Mouse (Mus musculus): ENCODE data around the gene Klf16. TPM values are rescaled to one million over a fixed set of nuclear protein-coding genes. Genes with fewer than 3 reads are reported as not detected.

Gene Klf16
- 35.6 and 98.1 TPM in 2 replicates for polyA plus RNA-seq (2012; ENCODE audit: insufficient read depth, low replicate concordance)

GRCm38 (mm10) chr10:80577195-80578130 is at the start of gene Klf16:
Gene Klf16, minus strand, starts transcription at chr10:80577321.
- Histone ChIP-seq H3K4me3 (replicated peaks) (peak within 1 kb of the TSS; percentile 92), H3K9me3 (no peaks in the 10 kb centered on the region), H3K36me3 (replicated peaks; ENCODE audit: low read length) (peaks cover 27% of the 10 kb centered on the region), H3K4me1 (peaks cover 79% of the 10 kb centered on the region), H3K27me3 (replicated peaks) (no peaks in the 10 kb centered on the region)
- TF ChIP-seq FLI1 (IDR thresholded peaks at IDR 0.05; ENCODE audit: low read length) = no peak
- no peak for TF ChIP-seq GATA1 (IDR thresholded peaks at IDR 0.05; ENCODE audit: borderline replicate concordance, low read length)

GRCm38 (mm10) chr10:80625764-80626163 is 48.6 kb upstream of the Klf16 start:
- H3K36me3 ChIP-seq (replicated peaks; ENCODE audit: low read length) = peaks cover 64% of the 10 kb centered on the region

GRCm38 (mm10) chr10:80623457-80624191 is 46.5 kb upstream of the Klf16 start:
- TF ChIP-seq FLI1 (IDR thresholded peaks at IDR 0.05; ENCODE audit: low read length) (no peak; the same call in 1 of the 2 replicates), GATA1 (IDR thresholded peaks at IDR 0.05; ENCODE audit: borderline replicate concordance, low read length) (no peak)
- peaks cover 80% of the 10 kb centered on the region for H3K4me1 ChIP-seq

More at GRCm38 (mm10) chr10:80625764-80626163, 48.6 kb upstream of the Klf16 start:
- H3K9me3 ChIP-seq = no peaks in the 10 kb centered on the region
- no peak for TF ChIP-seq GATA1 (IDR thresholded peaks at IDR 0.05; ENCODE audit: borderline replicate concordance, low read length)
- TF ChIP-seq FLI1 (IDR thresholded peaks at IDR 0.05; ENCODE audit: low read length) = no peak
- H3K4me3 ChIP-seq (replicated peaks) = peak overlapping the region; percentile 100
- no peaks in the 10 kb centered on the region for H3K27me3 ChIP-seq (replicated peaks)
- H3K4me1 ChIP-seq = peaks cover 86% of the 10 kb centered on the region

GRCm38 (mm10) chr10:80622661-80623456 is 45.7 kb upstream of the Klf16 start, which contains the start of gene Csnk1g2:
Gene Csnk1g2, plus strand, starts transcription at chr10:80622838.
- Histone ChIP-seq H3K4me1 (peaks cover 80% of the 10 kb centered on the region), H3K4me3 (replicated peaks) (peak within 1 kb of the TSS; percentile 100), H3K36me3 (replicated peaks; ENCODE audit: low read length) (peaks cover 35% of the 10 kb centered on the region), H3K9me3 (no peaks in the 10 kb centered on the region), H3K27me3 (replicated peaks) (no peaks in the 10 kb centered on the region)
- TF ChIP-seq FLI1 (IDR thresholded peaks at IDR 0.05; ENCODE audit: low read length) (peak; percentile 46; the same call in 1 of the 2 replicates), GATA1 (IDR thresholded peaks at IDR 0.05; ENCODE audit: borderline replicate concordance, low read length) (no peak)

More at GRCm38 (mm10) chr10:80623457-80624191, 46.5 kb upstream of the Klf16 start:
- H3K4me3 ChIP-seq (replicated peaks) = peak overlapping the region; percentile 100
- no peaks in the 10 kb centered on the region for H3K27me3 ChIP-seq (replicated peaks)
- peaks cover 43% of the 10 kb centered on the region for H3K36me3 ChIP-seq (replicated peaks; ENCODE audit: low read length)
- no peaks in the 10 kb centered on the region for H3K9me3 ChIP-seq

GRCm38 (mm10) chr10:80621940-80622660 is 45.0 kb upstream of the Klf16 start:
- H3K36me3 ChIP-seq (replicated peaks; ENCODE audit: low read length) = peaks cover 30% of the 10 kb centered on the region
- no peaks in the 10 kb centered on the region for H3K27me3 ChIP-seq (replicated peaks)
- H3K4me3 ChIP-seq (replicated peaks) = peak overlapping the region; percentile 100
- no peak for TF ChIP-seq GATA1 (IDR thresholded peaks at IDR 0.05; ENCODE audit: borderline replicate concordance, low read length)
- no peak for TF ChIP-seq FLI1 (IDR thresholded peaks at IDR 0.05; ENCODE audit: low read length)
- H3K9me3 ChIP-seq = no peaks in the 10 kb centered on the region
- H3K4me1 ChIP-seq = peaks cover 78% of the 10 kb centered on the region

- Histone ChIP-seq H3K36me3 (replicated peaks; ENCODE audit: low read length) (peaks cover 30% of the 10 kb centered on the region), H3K4me1 (peaks cover 75% of the 10 kb centered on the region), H3K9me3 (no peaks in the 10 kb centered on the region), H3K27me3 (replicated peaks) (no peaks in the 10 kb centered on the region), H3K4me3 (replicated peaks) (peak overlapping the region; percentile 100)
- TF ChIP-seq FLI1 (IDR thresholded peaks at IDR 0.05; ENCODE audit: low read length) (no peak), GATA1 (IDR thresholded peaks at IDR 0.05; ENCODE audit: borderline replicate concordance, low read length) (no peak)
Measured at GRCm38 (mm10) chr10:80621690-80621939, 44.5 kb upstream of the Klf16 start.

GRCm38 (mm10) chr10:80620796-80621689 is 43.9 kb upstream of the Klf16 start:
- Histone ChIP-seq H3K9me3 (no peaks in the 10 kb centered on the region), H3K4me3 (replicated peaks) (peak overlapping the region; percentile 100), H3K4me1 (peaks cover 75% of the 10 kb centered on the region), H3K27me3 (replicated peaks) (no peaks in the 10 kb centered on the region), H3K36me3 (replicated peaks; ENCODE audit: low read length) (peaks cover 29% of the 10 kb centered on the region)
- TF ChIP-seq FLI1 (IDR thresholded peaks at IDR 0.05; ENCODE audit: low read length) (no peak), GATA1 (IDR thresholded peaks at IDR 0.05; ENCODE audit: borderline replicate concordance, low read length) (no peak)

GRCm38 (mm10) chr10:80620365-80620764 is 43.2 kb upstream of the Klf16 start:
- Histone ChIP-seq H3K9me3 (no peaks in the 10 kb centered on the region), H3K36me3 (replicated peaks; ENCODE audit: low read length) (peaks cover 29% of the 10 kb centered on the region), H3K4me3 (replicated peaks) (no peak overlapping the region), H3K4me1 (peaks cover 72% of the 10 kb centered on the region), H3K27me3 (replicated peaks) (no peaks in the 10 kb centered on the region)
- TF ChIP-seq GATA1 (IDR thresholded peaks at IDR 0.05; ENCODE audit: borderline replicate concordance, low read length) (no peak), FLI1 (IDR thresholded peaks at IDR 0.05; ENCODE audit: low read length) (no peak)

All from megakaryocyte, embryonic 14.5 days (primary cell).